Mouse (Mus musculus) embryo, embryonic 11 days (tissue): Measurements from ENCODE around the gene Smn1.
"Not testable (repeated sequence)": the region's sequence is repeated elsewhere in the genome, so short reads cannot be mapped to it uniquely, and the experiment has no call there.

ENCODE experiments used
- DNase-seq: peaks from one replicate; pipeline ENCODE4 v3.0.0-alpha.2; 2015

Smn1 gene

DNA sequence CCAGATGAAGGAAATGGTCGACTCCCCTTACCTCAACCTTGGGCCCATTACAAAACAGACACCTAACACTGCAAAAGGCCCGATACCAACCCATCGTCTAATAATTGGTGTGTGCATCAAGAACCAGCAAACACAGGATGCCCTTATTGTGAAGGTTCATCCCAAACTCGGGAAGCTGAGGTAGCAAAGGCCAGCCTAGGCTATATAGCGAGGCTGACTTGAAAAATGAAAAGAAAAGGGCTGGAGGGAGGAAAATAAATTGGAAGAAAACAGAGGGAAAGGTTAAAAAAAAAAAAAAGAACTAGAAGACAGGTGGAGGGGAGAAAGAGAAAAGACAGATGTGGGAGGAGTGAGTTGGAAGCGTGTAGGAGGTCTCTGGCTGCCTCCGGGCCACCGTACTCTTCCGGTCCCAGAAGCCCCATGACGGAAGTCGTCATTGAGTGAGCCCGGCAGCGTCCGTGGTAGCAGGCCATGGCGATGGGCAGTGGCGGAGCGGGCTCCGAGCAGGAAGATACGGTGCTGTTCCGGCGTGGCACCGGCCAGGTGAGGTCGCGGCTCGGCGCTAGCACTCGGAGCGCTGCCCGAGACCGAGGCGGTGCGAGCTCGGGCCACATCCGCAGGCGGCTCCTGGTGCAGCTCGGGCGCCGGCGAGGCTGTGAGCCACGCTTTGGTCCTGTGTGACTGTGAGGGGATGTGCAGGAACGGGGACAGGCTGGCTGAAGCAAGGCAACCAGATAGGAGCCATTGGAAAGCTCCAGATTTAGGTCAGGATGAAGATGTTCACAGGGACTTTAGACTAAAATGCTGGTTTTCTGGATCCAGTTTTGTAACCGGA lies at the start of gene Smn1:
Gene Smn1 (plus strand): TSS at position 430 of the 835 bp plus-strand sequence.
- DNase-seq = peak; percentile 94

DNA sequence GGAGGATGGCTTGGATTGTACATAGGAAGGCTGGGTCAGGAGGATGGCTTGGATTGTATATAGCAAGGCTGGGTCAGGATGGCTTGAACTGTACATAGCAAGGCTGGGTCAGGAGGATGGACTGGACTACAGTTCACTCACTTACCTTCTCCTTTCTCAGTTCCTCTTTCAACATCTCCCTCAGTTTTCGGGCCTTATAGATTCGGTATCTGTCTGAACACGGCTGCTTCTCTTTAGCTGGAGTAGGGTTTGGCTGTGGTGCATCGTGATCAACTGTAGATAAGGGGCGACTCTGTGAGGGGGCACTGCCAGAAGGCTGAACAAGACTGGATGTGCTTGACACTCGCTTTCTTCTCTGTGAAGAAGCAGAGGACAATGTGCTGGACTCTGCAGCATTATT lies 25.8 kb upstream of the Smn1 start:
- DNase-seq = no peak

DNA sequence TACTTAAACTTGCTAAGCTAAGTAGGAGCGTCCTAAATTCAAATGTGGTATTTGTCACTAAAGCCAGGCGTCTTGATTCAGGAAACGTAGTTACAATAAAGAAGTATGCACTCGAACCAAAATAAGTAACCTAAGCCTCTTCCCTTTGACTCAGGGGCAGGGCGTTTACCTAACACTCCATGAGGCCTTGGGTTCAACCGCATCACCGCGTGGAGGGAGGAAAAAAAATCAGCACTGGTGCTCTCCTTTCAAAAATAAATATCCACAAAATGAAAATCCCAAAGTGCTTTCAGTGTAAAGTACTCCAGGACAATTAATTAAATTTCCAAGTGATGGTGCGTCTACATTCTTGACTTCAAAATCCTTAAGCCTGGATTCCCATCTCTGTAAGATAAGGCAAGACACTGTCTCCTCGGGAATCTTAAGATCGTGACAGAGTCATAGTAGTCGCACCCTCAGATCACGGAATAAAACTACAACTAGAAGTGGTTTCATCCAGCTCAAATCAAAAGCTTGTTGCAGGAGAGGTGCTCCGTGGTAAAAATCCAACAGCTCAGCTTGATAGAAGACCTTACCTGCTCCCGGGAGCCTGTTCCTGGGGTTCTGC lies 21.5 kb upstream of the Smn1 start:
- DNase-seq = no peak

DNA sequence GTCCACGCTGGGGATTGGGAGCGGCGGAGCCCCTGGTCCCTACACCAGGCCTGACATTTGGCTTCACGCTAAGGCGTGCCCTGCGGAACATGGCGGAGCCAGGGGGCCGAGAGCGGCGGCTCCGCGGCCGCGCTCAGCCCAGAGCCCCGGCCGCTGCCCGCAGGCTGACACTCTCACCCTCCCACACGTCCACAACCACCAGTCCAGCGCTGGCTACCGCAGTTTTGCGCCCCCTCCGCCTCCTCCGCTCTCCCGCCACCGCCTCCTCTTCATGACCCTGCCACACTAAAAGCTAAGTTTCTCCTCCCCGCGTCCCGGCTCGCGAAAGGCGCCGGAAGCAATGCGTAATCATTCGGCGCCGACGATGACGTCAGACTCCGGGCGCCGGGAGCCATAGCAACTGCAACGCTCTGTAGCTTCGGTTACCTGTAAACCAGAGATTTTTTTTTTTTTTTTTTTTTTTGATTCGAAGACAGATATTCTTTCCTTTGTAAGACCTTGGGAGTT lies 20.9 kb upstream of the Smn1 start, which contains the start of gene Bdp1:
Gene Bdp1 (minus strand): TSS at position 323 of the 507 bp plus-strand sequence.
- DNase-seq = peak; percentile 94

DNA sequence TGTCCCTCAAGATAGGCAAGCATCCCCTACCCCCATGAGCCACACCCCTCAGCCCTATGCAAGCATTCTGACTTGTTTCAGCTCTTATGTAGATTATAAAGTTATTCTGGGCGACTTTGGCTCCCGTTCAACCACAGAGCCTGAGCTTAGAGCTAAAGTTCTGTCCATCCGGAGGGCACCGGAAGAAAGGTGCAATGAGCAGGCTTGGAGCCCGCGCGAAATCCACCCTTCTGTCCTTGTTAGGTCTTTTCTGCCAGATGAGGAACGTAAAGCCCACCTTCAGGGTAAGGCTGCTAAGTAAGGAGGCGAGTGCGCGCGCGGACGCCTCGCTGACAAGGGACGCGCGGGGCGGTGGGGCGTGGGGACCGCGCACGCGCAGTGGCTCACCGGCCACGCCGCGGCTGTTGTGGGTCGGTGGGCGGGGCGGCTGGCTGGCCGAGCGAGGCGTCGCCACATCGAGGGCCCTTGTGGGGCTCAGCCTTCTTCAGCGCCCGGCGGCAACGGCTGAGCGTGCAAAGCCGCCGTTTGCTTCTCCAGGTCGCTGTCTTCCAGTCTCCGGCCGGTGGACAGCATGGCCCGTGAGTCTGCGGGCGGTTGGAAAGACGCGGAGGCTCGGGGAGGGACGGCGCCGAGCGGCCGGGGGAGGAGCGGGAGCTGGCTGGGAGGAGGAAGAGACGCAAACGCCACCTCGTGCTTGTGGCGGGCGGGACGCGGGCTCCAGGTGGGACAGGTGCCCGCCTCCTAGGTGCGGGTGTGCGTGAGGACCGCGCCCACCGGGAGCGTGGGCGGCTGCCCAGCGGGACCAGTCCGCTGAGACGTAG lies 16.8 kb upstream of the Smn1 start, which contains the start of gene Serf1:
Gene Serf1 (plus strand): TSS at position 361 of the 821 bp plus-strand sequence.
- peak; percentile 93 for DNase-seq

DNA sequence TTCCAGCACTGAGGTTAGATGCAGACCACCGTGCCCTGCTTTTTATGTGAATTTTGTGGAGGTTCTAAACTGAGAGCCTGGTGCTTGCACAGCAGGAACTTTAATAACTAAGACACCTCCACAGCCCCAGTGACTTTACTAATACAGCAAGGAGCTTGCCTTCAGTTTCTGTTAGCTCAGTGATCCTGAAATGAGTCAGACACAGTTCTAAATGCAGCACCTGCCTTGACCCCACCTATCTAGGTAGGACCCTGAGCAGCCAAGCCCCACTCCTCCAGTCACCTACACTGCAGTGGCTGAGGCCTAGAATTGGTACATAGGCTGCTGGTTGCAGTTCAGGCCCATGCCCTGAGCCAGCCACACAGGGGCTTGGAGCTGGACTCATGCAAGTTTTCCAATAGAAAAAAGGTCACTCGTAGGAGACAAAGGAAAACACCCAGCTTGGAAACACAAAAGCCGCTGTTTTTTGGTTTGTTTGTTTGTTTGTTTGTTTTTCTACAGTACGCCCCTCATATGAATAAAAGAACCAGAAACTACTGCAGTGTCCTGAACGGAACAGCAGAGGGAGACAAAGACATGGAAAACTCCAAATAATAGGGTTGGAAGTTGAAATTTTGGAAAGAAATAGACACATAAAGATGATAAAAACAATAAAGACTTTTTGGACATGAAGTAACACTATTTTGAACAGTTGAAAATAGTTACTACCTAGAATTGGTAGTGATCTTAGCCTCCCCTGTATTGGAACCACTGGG lies 12.3 kb upstream of the Smn1 start:
- peak; percentile 14 for DNase-seq

DNA sequence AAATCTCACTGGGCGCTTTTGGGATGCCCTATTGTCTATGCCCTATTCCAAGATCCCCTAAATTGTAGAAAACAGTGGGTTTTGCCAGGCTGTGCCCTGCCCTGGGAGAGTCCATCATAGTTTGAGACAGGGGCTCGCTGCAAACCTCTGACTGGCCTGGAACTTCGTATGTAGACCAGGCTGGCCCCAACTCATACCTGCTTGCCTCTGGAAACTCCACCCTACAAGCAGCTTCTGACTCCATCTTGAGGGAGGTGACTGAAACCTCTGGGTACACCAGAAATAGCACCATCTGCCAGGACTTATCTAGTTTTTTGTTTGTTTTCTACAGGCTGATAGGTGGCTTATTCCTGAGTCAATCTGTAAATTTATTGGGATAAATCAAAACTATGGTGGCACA lies 682 bp upstream of the Smn1 start:
- no peak for DNase-seq

DNA sequence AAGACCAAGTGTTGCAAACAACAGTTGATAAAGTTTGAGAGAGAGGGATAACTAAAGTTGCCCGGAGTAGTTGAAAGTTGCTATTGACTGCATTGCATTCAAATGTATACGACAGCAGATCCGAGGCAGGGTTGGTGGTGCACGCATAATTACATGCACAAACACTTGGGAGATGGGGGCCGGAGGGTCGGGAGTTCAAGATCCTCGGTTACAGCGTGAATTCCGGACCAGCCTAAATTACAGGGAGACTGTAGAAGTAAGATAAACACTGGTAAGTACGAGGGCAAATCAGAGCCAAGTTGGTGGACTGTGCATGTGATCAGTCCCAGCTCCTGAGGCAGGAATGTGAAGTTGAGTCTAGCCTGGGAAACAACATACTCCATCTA lies 599 bp downstream of the Smn1 start:
- DNase-seq = no peak

DNA sequence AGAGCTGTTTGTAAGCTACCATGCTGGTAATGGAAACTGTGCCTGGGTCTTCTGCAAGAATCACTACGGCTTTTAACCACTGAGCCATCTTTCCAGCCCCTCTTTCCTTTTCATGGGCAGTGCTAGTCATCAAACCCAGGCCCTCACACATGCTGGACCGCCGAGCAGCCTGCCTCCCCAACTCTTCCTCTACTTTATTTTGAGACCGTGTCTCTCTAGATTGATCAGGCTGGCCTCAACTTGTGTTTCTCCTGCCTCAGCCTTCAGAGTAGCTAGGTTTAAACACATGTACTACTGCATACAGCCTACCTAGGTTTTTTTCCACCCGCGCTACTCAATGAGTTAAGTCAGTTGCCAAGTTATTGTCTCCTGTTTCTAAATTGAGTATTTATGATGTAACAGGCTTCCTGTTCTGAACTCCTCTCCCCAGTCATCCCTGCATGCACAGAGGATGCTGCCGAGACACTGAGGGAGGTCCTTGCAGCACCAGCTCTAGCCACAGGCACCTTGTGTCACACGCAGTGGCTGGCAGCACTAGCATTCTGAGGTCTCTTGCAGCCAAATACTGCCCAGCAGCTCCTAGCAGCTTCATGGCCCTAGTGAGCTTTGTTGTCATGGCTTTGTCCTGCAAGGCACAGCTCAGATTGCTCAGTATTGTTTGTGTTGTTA lies 17.1 kb downstream of the Smn1 start:
- DNase-seq = no peak

DNA sequence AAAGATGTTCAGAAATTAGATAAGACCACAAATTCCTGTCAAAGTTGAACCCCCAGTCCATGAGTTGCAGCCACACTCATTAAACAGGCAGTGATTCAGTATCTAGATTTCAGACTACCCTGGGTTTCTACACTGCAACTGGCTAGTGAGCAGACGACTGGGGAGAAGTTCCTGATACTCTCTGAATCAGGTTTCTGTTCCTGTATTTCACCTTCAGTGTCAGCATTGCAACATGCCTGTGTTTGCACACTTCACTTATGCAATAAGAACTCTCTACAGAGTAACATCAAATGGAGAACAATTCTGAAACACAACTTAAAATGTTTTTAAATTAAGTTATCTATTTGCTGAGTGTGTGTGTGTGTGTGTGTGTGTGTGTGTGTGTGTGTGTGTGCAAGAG lies 28.0 kb downstream of the Smn1 start:
- DNase-seq = no peak

DNA sequence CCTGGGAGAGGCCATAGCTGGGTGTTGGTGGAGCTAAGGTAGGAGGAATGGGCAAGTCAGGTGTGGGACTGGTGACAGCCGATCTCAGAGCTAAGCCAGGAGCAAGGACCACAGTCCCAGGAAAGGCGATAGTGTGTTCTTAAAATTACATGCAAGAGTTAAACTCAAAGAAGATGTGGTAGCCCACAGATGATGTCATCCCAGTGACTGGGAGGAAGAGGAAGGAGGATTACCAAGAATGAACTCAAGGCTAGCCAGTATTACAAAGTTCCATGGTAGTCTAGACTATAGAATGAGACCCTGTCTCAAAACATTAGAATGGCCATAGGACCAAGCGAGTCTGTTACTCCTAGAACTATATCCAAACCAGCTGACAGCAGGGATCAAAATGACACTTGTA lies 32.0 kb downstream of the Smn1 start:
- no peak for DNase-seq

DNA sequence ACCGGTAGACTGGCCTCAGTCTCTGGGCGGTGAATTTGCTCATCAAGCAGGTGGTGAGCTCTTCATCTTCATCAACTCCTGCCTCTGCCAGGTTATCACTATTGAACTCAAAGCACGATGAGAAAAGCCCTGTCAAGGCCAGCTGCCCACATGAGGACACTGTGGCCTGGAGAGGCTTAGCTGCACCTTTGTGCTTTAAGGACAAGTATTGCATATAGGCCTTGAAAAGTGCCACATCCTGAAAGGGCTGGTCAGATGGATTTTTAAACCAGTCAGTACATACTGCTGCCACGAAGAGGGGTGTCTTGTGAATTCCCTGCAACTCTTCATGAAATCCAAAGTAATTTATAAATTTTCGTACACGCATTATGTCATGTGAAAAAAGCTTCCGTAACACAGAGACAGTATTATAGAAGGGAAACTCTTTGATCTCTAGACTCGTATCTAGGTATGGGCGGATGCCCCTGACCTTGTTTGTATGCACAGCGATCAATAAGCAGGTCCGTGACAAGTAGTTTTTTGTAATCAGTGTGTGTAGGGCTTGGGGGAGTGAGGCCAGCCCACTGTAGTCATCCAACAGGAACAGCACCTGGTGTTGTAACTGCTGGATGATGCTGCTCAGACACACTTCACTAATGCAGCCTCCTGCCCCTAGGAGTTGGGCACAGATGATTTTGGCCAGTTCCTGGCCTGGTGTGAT lies 36.7 kb downstream of the Smn1 start:
- DNase-seq = not testable (repeated sequence)

DNA sequence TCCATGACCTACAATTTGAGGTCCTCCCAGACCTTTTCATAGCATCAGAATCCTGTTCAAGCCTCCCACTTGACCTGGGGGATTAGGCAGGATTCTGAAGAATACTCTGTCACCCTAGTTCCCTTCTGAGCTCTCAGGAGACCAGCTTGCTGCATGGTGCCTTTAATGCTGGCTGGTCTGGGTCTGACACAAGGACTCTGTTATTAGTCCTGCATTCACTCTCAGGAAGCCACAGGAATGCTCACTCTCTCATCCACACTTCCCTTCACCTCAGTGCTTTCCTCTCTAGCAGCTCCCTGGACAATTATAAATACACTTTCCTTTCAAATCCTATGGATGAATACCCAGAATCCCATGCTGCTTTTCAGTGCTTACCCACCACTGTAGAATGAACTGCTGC lies 37.8 kb downstream of the Smn1 start:
- not testable (repeated sequence) for DNase-seq

DNA sequence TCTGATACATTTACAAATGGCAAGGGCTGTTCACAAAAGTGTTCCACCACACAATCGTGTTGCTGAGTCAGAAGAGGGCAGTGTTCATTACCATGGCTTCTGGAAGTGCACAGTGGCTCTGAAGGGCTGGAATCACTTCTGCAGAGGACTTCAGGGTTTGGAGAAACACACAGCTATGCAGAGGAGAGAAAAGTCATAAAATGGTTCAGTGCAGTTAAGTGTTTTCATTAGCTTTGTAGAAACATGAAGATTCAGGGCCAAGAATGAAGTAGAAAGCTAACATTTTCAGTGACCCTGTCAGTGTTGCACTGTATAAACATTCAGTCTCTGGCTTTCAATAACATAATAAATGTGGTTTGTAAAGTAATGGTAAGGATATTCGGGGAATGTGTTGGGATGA lies 41.7 kb downstream of the Smn1 start:
- not testable (repeated sequence) for DNase-seq

DNA sequence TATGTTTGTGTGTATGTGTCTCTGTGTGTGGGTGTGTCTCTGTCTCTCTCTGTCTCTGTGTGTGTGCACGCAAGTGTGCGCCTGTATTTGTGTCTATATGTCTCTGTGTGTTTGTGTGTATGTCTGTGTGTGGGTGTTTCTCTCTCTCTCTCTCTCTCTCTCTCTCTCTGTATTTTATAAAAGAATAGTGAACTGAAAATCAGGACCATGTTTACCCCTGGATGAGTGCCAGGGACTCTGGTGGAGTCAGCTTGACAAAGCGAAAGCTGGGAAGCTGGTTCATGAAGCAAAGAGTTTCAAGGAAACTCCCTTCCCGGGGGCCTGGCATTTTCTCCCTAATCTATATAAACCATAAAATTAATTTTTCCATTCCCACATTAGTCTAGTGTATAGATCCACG lies 49.7 kb downstream of the Smn1 start:
- DNase-seq = not testable (repeated sequence)

DNA sequence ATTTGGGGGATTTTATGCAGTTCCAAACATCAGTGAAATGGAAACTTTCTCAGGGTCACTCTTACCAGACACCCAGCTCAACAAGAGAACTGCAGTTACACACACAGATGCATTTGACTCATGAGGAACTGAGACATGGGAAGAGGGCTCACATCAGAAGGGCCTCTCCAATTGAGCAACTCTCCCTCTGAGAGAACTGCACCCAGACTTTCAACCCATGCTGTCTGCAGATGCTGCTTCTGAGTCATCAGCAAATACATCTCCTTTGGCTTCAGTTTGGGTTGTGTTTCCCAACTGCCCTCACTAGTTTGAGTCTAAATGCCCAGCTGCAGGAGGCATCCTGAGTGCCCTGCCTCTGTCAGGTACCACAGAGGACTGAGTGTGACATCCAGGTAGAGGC lies 58.5 kb downstream of the Smn1 start:
- DNase-seq = not testable (repeated sequence)
